Mouse (Mus musculus) kidney, postnatal 25 days (tissue): ENCODE data around the gene Dbndd2.

Experiments
- DNase-seq, 2 experiments: peaks; one replicate each; pipeline ENCODE4 v3.0.0; 2021; ENCODE audit warnings: mixed read lengths in 2 of 2

Dbndd2 gene

GRCm38 (mm10) chr2:164542598-164542997, 56.7 kb downstream of the Dbndd2 start:
- DNase-seq, result peak in 1 of 2 experiments; percentile 58
